In genomic region chr15:96684132-96684830, GRCm38 (mm10) we compare ENCODE assay signal across 7 mouse cellular contexts. TPM values are rescaled to one million over a fixed set of nuclear protein-coding genes. Genes with fewer than 3 reads are reported as not detected.
DNase-seq lines count a peak whose midpoint lies in the region; ATAC-seq lines count a peak whose summit lies in the region.

No protein-coding gene starts in this region.

- H3K9me3 ChIP-seq in liver, embryonic 12.5 days (replicated peaks), result no peaks in the 10 kb centered on the region
- H3K9me3 ChIP-seq in forebrain, embryonic 13.5 days (replicated peaks), result no peaks in the 10 kb centered on the region

- H3K4me1 ChIP-seq in liver, embryonic 12.5 days, result peaks cover 16% of the 10 kb centered on the region
- H3K4me1 ChIP-seq in forebrain, embryonic 13.5 days, result no peaks in the 10 kb centered on the region; the same call in 1 of the 2 replicates

- peak overlapping the region; percentile 33 for H3K4me3 ChIP-seq in liver, embryonic 12.5 days
- H3K4me3 ChIP-seq in forebrain, embryonic 13.5 days, result no peak overlapping the region

- peak overlapping the region; percentile 50 for H3K9ac ChIP-seq in liver, embryonic 12.5 days
- H3K9ac ChIP-seq in forebrain, embryonic 13.5 days, result no peak overlapping the region

- H3K27ac ChIP-seq in liver, embryonic 12.5 days, result no peak overlapping the region
- H3K27ac ChIP-seq in forebrain, embryonic 13.5 days, result no peak overlapping the region

- ATAC-seq in granulocyte monocyte progenitor cell, adult 5-6 weeks (replicated peaks; ENCODE audit: poor library complexity, severe bottlenecking), result peak; percentile 41
- peak; percentile 52; the same call in 1 of the 2 replicates for ATAC-seq in liver, embryonic 12.5 days
- ATAC-seq in forebrain, embryonic 13.5 days, result no peak

- peaks cover 20% of the 10 kb centered on the region; the same call in 1 of the 2 replicates for H3K27me3 ChIP-seq in liver, embryonic 12.5 days (replicated peaks)
- no peaks in the 10 kb centered on the region for H3K27me3 ChIP-seq in forebrain, embryonic 13.5 days

- peak overlapping the region; percentile 62 for H3K4me2 ChIP-seq in liver, embryonic 12.5 days
- H3K4me2 ChIP-seq in forebrain, embryonic 13.5 days, result no peak overlapping the region

- peak; percentile 43 to 62 for DNase-seq in layer of hippocampus, postnatal 10 days (ENCODE audit: low spot score in 2 of 2)
- DNase-seq in layer of hippocampus, adult 11-12 months (ENCODE audit: low spot score), result no peak
- peak; percentile 79 for DNase-seq in ZHBTc4 (ENCODE audit: low read depth, low spot score)
- DNase-seq in testis, postnatal 10 days (ENCODE audit: low spot score), result peak; percentile 83

- peaks cover 23% of the 10 kb centered on the region for H3K36me3 ChIP-seq in liver, embryonic 12.5 days
- peaks cover 25% of the 10 kb centered on the region for H3K36me3 ChIP-seq in forebrain, embryonic 13.5 days (ENCODE audit: poor library complexity, severe bottlenecking)

- 19% methylated on average over 11 of the region's 11 CpGs for WGBS in liver, embryonic 12.5 days (ENCODE audit: insufficient replicate concordance)
- 52% methylated on average over 11 of the region's 11 CpGs for WGBS in forebrain, embryonic 13.5 days

RNA-seq across cellular contexts. Expression of gene Slc38a2, which starts 15.2 kb away (rescaled TPM):
- 10 to 100 TPM; 64.7 to 73.8 TPM for total RNA-seq in layer of hippocampus, postnatal 10 days (2021)
- total RNA-seq in granulocyte monocyte progenitor cell, adult 5-6 weeks (2014; fragmentation: Nextera tagmentation), result 89.2 and 112 TPM in 2 replicates
- total RNA-seq in granulocyte monocyte progenitor cell, adult 5-6 weeks (2017), result 84.0 and 92.8 TPM in 2 replicates
- 57.6 and 62.7 TPM in 2 replicates for polyA plus RNA-seq in liver, embryonic 12.5 days (2016; fragmentation: Nextera tagmentation; extraction: Ambion mirVana)
- 148 and 156 TPM in 2 replicates for polyA plus RNA-seq in forebrain, embryonic 13.5 days (2015; fragmentation: Nextera tagmentation; extraction: Ambion mirVana)

RNA-seq across cellular contexts. Expression of gene Slc38a1, which starts 41.6 kb away (rescaled TPM):
- 10 to 100 TPM; 76.7 to 78.8 TPM for total RNA-seq in layer of hippocampus, postnatal 10 days (2021)
- 93.0 and 110 TPM in 2 replicates for total RNA-seq in granulocyte monocyte progenitor cell, adult 5-6 weeks (2014; fragmentation: Nextera tagmentation)
- 63.9 and 67.5 TPM in 2 replicates for total RNA-seq in granulocyte monocyte progenitor cell, adult 5-6 weeks (2017)
- 41.1 and 43.1 TPM in 2 replicates for polyA plus RNA-seq in liver, embryonic 12.5 days (2016; fragmentation: Nextera tagmentation; extraction: Ambion mirVana)
- polyA plus RNA-seq in forebrain, embryonic 13.5 days (2015; fragmentation: Nextera tagmentation; extraction: Ambion mirVana), result 138 and 142 TPM in 2 replicates
